Comparison of ENCODE assay signal across 24 mouse cellular contexts in the genomic region with DNA sequence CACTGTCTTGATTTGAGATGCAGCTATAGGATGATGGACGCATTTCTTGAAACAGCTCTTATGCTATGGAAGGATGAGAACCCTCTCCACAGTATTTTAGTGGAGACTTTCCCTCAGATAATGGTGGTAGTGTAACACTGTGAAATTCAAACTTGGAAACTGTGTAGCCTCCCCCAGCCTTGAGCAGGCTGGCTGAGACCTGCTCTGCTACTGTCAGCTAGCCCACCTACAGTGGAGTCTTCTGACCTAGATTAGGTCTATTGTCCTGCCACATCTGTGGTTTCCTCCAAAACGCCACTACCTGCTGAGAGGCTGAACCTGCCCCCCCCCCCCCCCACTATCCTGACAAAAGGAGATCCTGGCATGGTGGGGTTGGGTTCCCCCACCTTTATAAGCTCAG.
DNase-seq lines count a peak whose midpoint lies in the region; ATAC-seq lines count a peak whose summit lies in the region.
"Had no signal": no experiment of that assay in that cellular context is flagged by ENCODE, and none has a peak within 500 bp of the region (broad histone marks: within the 10 kb centered on the region; RNA-seq: fewer than 3 reads in every experiment).

No protein-coding gene starts in this region.

- no peaks in the 10 kb centered on the region for H3K4me1 ChIP-seq in embryonic facial prominence, embryonic 12.5 days
- no peaks in the 10 kb centered on the region for H3K4me1 ChIP-seq in embryonic facial prominence, embryonic 10.5 days
- no peaks in the 10 kb centered on the region for H3K4me1 ChIP-seq in midbrain, embryonic 12.5 days
- no peaks in the 10 kb centered on the region for H3K4me1 ChIP-seq in midbrain, embryonic 14.5 days (ENCODE audit: control insufficient read depth, insufficient read depth, low read length)
- H3K4me1 ChIP-seq: embryonic facial prominence, embryonic 13.5 days; embryonic facial prominence, embryonic 15.5 days had no signal

- H3K4me2 ChIP-seq in embryonic facial prominence, embryonic 12.5 days (replicated peaks), result no peak overlapping the region
- no peak overlapping the region for H3K4me2 ChIP-seq in midbrain, embryonic 12.5 days (replicated peaks)
- no peak overlapping the region for H3K4me2 ChIP-seq in midbrain, embryonic 14.5 days (ENCODE audit: low read length)
- H3K4me2 ChIP-seq: embryonic facial prominence, embryonic 13.5 days; embryonic facial prominence, embryonic 15.5 days had no signal

- ATAC-seq in embryonic facial prominence, embryonic 12.5 days (ENCODE audit: insufficient number of reproducible peaks, insufficient read depth, low FRiP score, low TSS enrichment), result 0 out of 2 replicates have a peak, but pooled peaks have one; percentile 56
- ATAC-seq in midbrain, embryonic 12.5 days (ENCODE audit: low FRiP score, low read depth), result 0 out of 2 replicates have a peak, but pooled peaks have one; percentile 45
- ATAC-seq in midbrain, embryonic 14.5 days (ENCODE audit: low FRiP score, low TSS enrichment), result no peak
- ATAC-seq: forebrain, embryonic 14.5 days; forebrain, embryonic 16.5 days; Patski had no signal

- no peaks in the 10 kb centered on the region for H3K36me3 ChIP-seq in embryonic facial prominence, embryonic 12.5 days
- no peaks in the 10 kb centered on the region for H3K36me3 ChIP-seq in embryonic facial prominence, embryonic 10.5 days (replicated peaks)
- peaks cover 16% of the 10 kb centered on the region; the same call in 1 of the 2 replicates for H3K36me3 ChIP-seq in midbrain, embryonic 12.5 days
- peaks cover 17% of the 10 kb centered on the region for H3K36me3 ChIP-seq in midbrain, embryonic 14.5 days (ENCODE audit: control insufficient read depth, insufficient read depth, low read length)
- H3K36me3 ChIP-seq: embryonic facial prominence, embryonic 13.5 days; embryonic facial prominence, embryonic 15.5 days; forebrain, embryonic 10.5 days; G1E had no signal

- no peak for DNase-seq in embryonic facial prominence, embryonic 10.5 days (ENCODE audit: low spot score)
- no peak for DNase-seq in midbrain, embryonic 14.5 days
- DNase-seq in ES-CJ7 (ENCODE audit: low read depth, low spot score) (peak; percentile 16), R1 (ENCODE audit: low read depth, low spot score) (peak; percentile 32)
- no peak for DNase-seq in heart, postnatal 10 days
- DNase-seq: adrenal gland, adult 2 months; adrenal gland, postnatal 10 days; adrenal gland, postnatal 25 days; cerebellum, adult 11-12 months; cerebellum, adult 2 months; cerebellum, adult 9-10 months; cerebellum, postnatal 14 days; cerebellum, postnatal 36 days; embryo, embryonic 11 days had no signal

- intact Hi-C loops in heart, postnatal 10 days (cut with DNase I), result no loop called here

- H3K9me3 ChIP-seq in embryonic facial prominence, embryonic 12.5 days, result no peaks in the 10 kb centered on the region
- H3K9me3 ChIP-seq in embryonic facial prominence, embryonic 10.5 days, result no peaks in the 10 kb centered on the region
- H3K9me3 ChIP-seq in midbrain, embryonic 12.5 days, result no peaks in the 10 kb centered on the region
- H3K9me3 ChIP-seq in midbrain, embryonic 14.5 days (ENCODE audit: control insufficient read depth, low read length), result no peaks in the 10 kb centered on the region
- H3K9me3 ChIP-seq: embryonic facial prominence, embryonic 13.5 days; embryonic facial prominence, embryonic 15.5 days; forebrain, embryonic 10.5 days had no signal

- 63% methylated on average over 2 of the region's 2 CpGs for WGBS in embryonic facial prominence, embryonic 12.5 days
- WGBS in embryonic facial prominence, embryonic 10.5 days, result 55% methylated on average over 2 of the region's 2 CpGs
- WGBS in midbrain, embryonic 12.5 days, result 61% methylated on average over 2 of the region's 2 CpGs
- 52% methylated on average over 2 of the region's 2 CpGs for WGBS in midbrain, embryonic 14.5 days

- no peak overlapping the region for H3K27ac ChIP-seq in embryonic facial prominence, embryonic 12.5 days
- no peak overlapping the region for H3K27ac ChIP-seq in embryonic facial prominence, embryonic 10.5 days (replicated peaks)
- no peak overlapping the region for H3K27ac ChIP-seq in midbrain, embryonic 12.5 days (replicated peaks)
- no peak overlapping the region for H3K27ac ChIP-seq in midbrain, embryonic 14.5 days (replicated peaks; ENCODE audit: low read depth, low read length)
- H3K27ac ChIP-seq: embryonic facial prominence, embryonic 13.5 days; embryonic facial prominence, embryonic 15.5 days; forebrain, embryonic 10.5 days had no signal

- no peaks in the 10 kb centered on the region for H3K27me3 ChIP-seq in embryonic facial prominence, embryonic 12.5 days
- no peaks in the 10 kb centered on the region for H3K27me3 ChIP-seq in embryonic facial prominence, embryonic 10.5 days (replicated peaks; ENCODE audit: low read depth, poor library complexity, severe bottlenecking)
- no peaks in the 10 kb centered on the region for H3K27me3 ChIP-seq in midbrain, embryonic 12.5 days
- no peaks in the 10 kb centered on the region for H3K27me3 ChIP-seq in midbrain, embryonic 14.5 days (ENCODE audit: control insufficient read depth, insufficient read depth, low read length)
- H3K27me3 ChIP-seq: embryonic facial prominence, embryonic 13.5 days; embryonic facial prominence, embryonic 15.5 days; Patski had no signal

- no peak overlapping the region for H3K9ac ChIP-seq in embryonic facial prominence, embryonic 12.5 days
- H3K9ac ChIP-seq in midbrain, embryonic 12.5 days (replicated peaks), result no peak overlapping the region
- no peak overlapping the region for H3K9ac ChIP-seq in midbrain, embryonic 14.5 days (replicated peaks; ENCODE audit: low read length)
- H3K9ac ChIP-seq: embryonic facial prominence, embryonic 13.5 days; embryonic facial prominence, embryonic 15.5 days had no signal

- H3K4me3 ChIP-seq in embryonic facial prominence, embryonic 12.5 days, result no peak overlapping the region
- no peak overlapping the region for H3K4me3 ChIP-seq in embryonic facial prominence, embryonic 10.5 days
- H3K4me3 ChIP-seq in midbrain, embryonic 12.5 days, result no peak overlapping the region
- H3K4me3 ChIP-seq in midbrain, embryonic 14.5 days (replicated peaks; ENCODE audit: low read depth, low read length), result no peak overlapping the region
- H3K4me3 ChIP-seq: embryonic facial prominence, embryonic 13.5 days; embryonic facial prominence, embryonic 15.5 days; erythroblast, embryonic 14.5 days; forebrain, embryonic 10.5 days had no signal

Comparison
In these comparisons a context has a peak if more than half of its experiments do, and no peak if none do; other contexts are left out.
1. DNase-seq: peak in ES-CJ7 (single experiment) and R1 (single experiment); none in embryonic facial prominence, embryonic 10.5 days (single experiment), midbrain, embryonic 14.5 days (single experiment) and heart, postnatal 10 days (0 of 2).